ENCODE assay signal across 9 mouse cellular contexts in genomic region chr19:54175766-54176165, GRCm38 (mm10).
DNase-seq lines count a peak whose midpoint lies in the region; ATAC-seq and TF ChIP-seq lines count a peak whose summit lies in the region.
"Had no signal": no experiment of that assay in that cellular context is flagged by ENCODE, and none has a peak within 500 bp of the region (broad histone marks: within the 10 kb centered on the region; RNA-seq: fewer than 3 reads in every experiment).

No protein-coding gene starts in this region.

- no peaks in the 10 kb centered on the region for H3K4me1 ChIP-seq in forebrain, embryonic 11.5 days (replicated peaks; ENCODE audit: control insufficient read depth, insufficient read depth, low read length)
- H3K4me1 ChIP-seq in forebrain, embryonic 15.5 days = no peaks in the 10 kb centered on the region
- peaks cover 2% of the 10 kb centered on the region; the same call in 1 of the 2 replicates for H3K4me1 ChIP-seq in midbrain, embryonic 14.5 days (ENCODE audit: control insufficient read depth, insufficient read depth, low read length)
- peaks cover 10% of the 10 kb centered on the region for H3K4me1 ChIP-seq in midbrain, embryonic 13.5 days (replicated peaks)
- no peaks in the 10 kb centered on the region for H3K4me1 ChIP-seq in liver, postnatal 0 days (ENCODE audit: insufficient read depth)

- H3K27ac ChIP-seq in forebrain, embryonic 11.5 days (ENCODE audit: low read depth, low read length) = no peak overlapping the region
- H3K27ac ChIP-seq in forebrain, embryonic 15.5 days (replicated peaks) = no peak overlapping the region
- no peak overlapping the region for H3K27ac ChIP-seq in midbrain, embryonic 14.5 days (replicated peaks; ENCODE audit: low read depth, low read length)
- H3K27ac ChIP-seq in midbrain, embryonic 13.5 days = no peak overlapping the region
- no peak overlapping the region for H3K27ac ChIP-seq in liver, postnatal 0 days (ENCODE audit: low read depth)

- 59% methylated on average over 7 of the region's 7 CpGs for WGBS in forebrain, embryonic 11.5 days
- 59% methylated on average over 7 of the region's 7 CpGs for WGBS in forebrain, embryonic 15.5 days
- 57% methylated on average over 7 of the region's 7 CpGs for WGBS in midbrain, embryonic 14.5 days
- 48% methylated on average over 7 of the region's 7 CpGs for WGBS in midbrain, embryonic 13.5 days
- WGBS in liver, postnatal 0 days (ENCODE audit: insufficient replicate concordance) = 33% methylated on average over 7 of the region's 7 CpGs

- DNase-seq in forebrain, embryonic 11.5 days (ENCODE audit: low spot score) = peak; percentile 54
- peak; percentile 33 for DNase-seq in midbrain, embryonic 14.5 days
- DNase-seq in adrenal gland, postnatal 25 days = peak; percentile 16
- DNase-seq in liver, postnatal 0 days = peak; percentile 39
- DNase-seq in cerebellum, adult 9-11 months = no peak
- no peak for DNase-seq in cerebellum, postnatal 14 days
- DNase-seq: layer of hippocampus, postnatal 36 days had no signal

- no peak overlapping the region for H3K4me3 ChIP-seq in forebrain, embryonic 11.5 days (ENCODE audit: low read depth, low read length)
- H3K4me3 ChIP-seq in forebrain, embryonic 15.5 days = no peak overlapping the region
- H3K4me3 ChIP-seq in midbrain, embryonic 14.5 days (replicated peaks; ENCODE audit: low read depth, low read length) = no peak overlapping the region
- H3K4me3 ChIP-seq in midbrain, embryonic 13.5 days (replicated peaks) = no peak overlapping the region
- no peak overlapping the region for H3K4me3 ChIP-seq in liver, postnatal 0 days (ENCODE audit: low read depth, low read length)

- no peak for TF ChIP-seq EP300 in liver, postnatal 0 days (IDR thresholded peaks at IDR 0.05; ENCODE audit: low read depth)

- H3K27me3 ChIP-seq in forebrain, embryonic 11.5 days (ENCODE audit: control insufficient read depth, insufficient read depth, low read length) = no peaks in the 10 kb centered on the region
- no peaks in the 10 kb centered on the region for H3K27me3 ChIP-seq in forebrain, embryonic 15.5 days
- H3K27me3 ChIP-seq in midbrain, embryonic 14.5 days (ENCODE audit: control insufficient read depth, insufficient read depth, low read length) = no peaks in the 10 kb centered on the region
- no peaks in the 10 kb centered on the region for H3K27me3 ChIP-seq in midbrain, embryonic 13.5 days
- H3K27me3 ChIP-seq in liver, postnatal 0 days (ENCODE audit: insufficient read depth, low read length) = 0 out of 2 replicates have a peak, but pooled peaks cover under 1% of the 10 kb centered on the region

- ATAC-seq in forebrain, embryonic 11.5 days (replicated peaks; ENCODE audit: low FRiP score) = no peak
- ATAC-seq in forebrain, embryonic 15.5 days (replicated peaks) = no peak
- no peak for ATAC-seq in midbrain, embryonic 14.5 days (ENCODE audit: low FRiP score, low TSS enrichment)
- ATAC-seq in midbrain, embryonic 13.5 days = no peak
- no peak for ATAC-seq in liver, postnatal 0 days

- H3K9me3 ChIP-seq in forebrain, embryonic 11.5 days (ENCODE audit: control insufficient read depth, low read length) = no peaks in the 10 kb centered on the region
- no peaks in the 10 kb centered on the region for H3K9me3 ChIP-seq in forebrain, embryonic 15.5 days
- H3K9me3 ChIP-seq in midbrain, embryonic 14.5 days (ENCODE audit: control insufficient read depth, low read length) = no peaks in the 10 kb centered on the region
- no peaks in the 10 kb centered on the region for H3K9me3 ChIP-seq in midbrain, embryonic 13.5 days
- no peaks in the 10 kb centered on the region for H3K9me3 ChIP-seq in liver, postnatal 0 days (ENCODE audit: low read length)

- no peaks in the 10 kb centered on the region for H3K36me3 ChIP-seq in forebrain, embryonic 11.5 days (ENCODE audit: control insufficient read depth, insufficient read depth, low read length)
- H3K36me3 ChIP-seq in forebrain, embryonic 15.5 days = no peaks in the 10 kb centered on the region
- H3K36me3 ChIP-seq in midbrain, embryonic 14.5 days (ENCODE audit: control insufficient read depth, insufficient read depth, low read length) = no peaks in the 10 kb centered on the region
- no peaks in the 10 kb centered on the region for H3K36me3 ChIP-seq in midbrain, embryonic 13.5 days
- no peaks in the 10 kb centered on the region for H3K36me3 ChIP-seq in liver, postnatal 0 days (replicated peaks; ENCODE audit: insufficient read depth, low read length)

- no peak overlapping the region for H3K4me2 ChIP-seq in forebrain, embryonic 11.5 days (ENCODE audit: low read depth, low read length, severe bottlenecking)
- no peak overlapping the region for H3K4me2 ChIP-seq in forebrain, embryonic 15.5 days (replicated peaks)
- no peak overlapping the region for H3K4me2 ChIP-seq in midbrain, embryonic 14.5 days (ENCODE audit: low read length)
- no peak overlapping the region for H3K4me2 ChIP-seq in midbrain, embryonic 13.5 days (replicated peaks)
- H3K4me2 ChIP-seq in liver, postnatal 0 days (ENCODE audit: low read depth, low read length) = no peak overlapping the region

- H3K9ac ChIP-seq in forebrain, embryonic 11.5 days (ENCODE audit: low read length) = no peak overlapping the region
- H3K9ac ChIP-seq in forebrain, embryonic 15.5 days (replicated peaks) = no peak overlapping the region
- H3K9ac ChIP-seq in midbrain, embryonic 14.5 days (replicated peaks; ENCODE audit: low read length) = no peak overlapping the region
- no peak overlapping the region for H3K9ac ChIP-seq in midbrain, embryonic 13.5 days (replicated peaks)
- no peak overlapping the region for H3K9ac ChIP-seq in liver, postnatal 0 days (replicated peaks)

- no peak for TF ChIP-seq CTCF in liver, postnatal 0 days (IDR thresholded peaks at IDR 0.05; ENCODE audit: low read depth)

Comparison
In these comparisons a context has a peak if more than half of its experiments do, and no peak if none do; other contexts are left out.
1. DNase-seq: peak in forebrain, embryonic 11.5 days (single experiment), midbrain, embryonic 14.5 days (single experiment), adrenal gland, postnatal 25 days (single experiment) and liver, postnatal 0 days (single experiment); none in cerebellum, adult 9-11 months (single experiment) and cerebellum, postnatal 14 days (0 of 2).